Mouse (Mus musculus): Measurements from ENCODE around the gene Epas1.

- TF ChIP-seq CHD2 (IDR thresholded peaks at IDR 0.05; ENCODE audit: low read length), result no peak
- no peak for TF ChIP-seq CTCF (IDR thresholded peaks at IDR 0.05 in 2 of 3, conservative IDR thresholded peaks at IDR 0.05 in 1 of 3; ENCODE audit: control insufficient read depth in 1 of 3, insufficient read depth in 1 of 3, low read depth in 2 of 3, low read length in 3 of 3, poor library complexity in 1 of 3, severe bottlenecking in 1 of 3)
- TF ChIP-seq EP300 (IDR thresholded peaks at IDR 0.05; ENCODE audit: low read depth in 1 of 2, low read length in 2 of 2), result no peak
Observed at GRCm38 (mm10) chr17:86827391-86828165, 74.1 kb downstream of the Epas1 start.
